Mouse (Mus musculus) small intestine, adult 2 months (tissue): ENCODE data around the gene Il10ra. TPM values are rescaled to one million over a fixed set of nuclear protein-coding genes. Genes with fewer than 3 reads are reported as not detected.

Source experiments
- H3K27ac ChIP-seq: fragments of 200-500 bp; 2 replicates; pipeline ENCODE4 v1.5.1; 2012; ENCODE audit warnings: low read depth, low read length, control low read depth, inconsistent platforms; ENCODE audit not compliant: insufficient read depth
- H3K27me3 ChIP-seq: fragments of 200-500 bp; 2 replicates; pipeline ENCODE4 v1.6.1; 2012; ENCODE audit warnings: mild to moderate bottlenecking, moderate library complexity, low read length, inconsistent platforms; ENCODE audit not compliant: control insufficient read depth, insufficient read depth
- H3K36me3 ChIP-seq: fragments of 200-500 bp; 2 replicates; pipeline ENCODE4 v1.6.1; 2012; ENCODE audit warnings: mild to moderate bottlenecking, low read length, control low read depth, inconsistent platforms; ENCODE audit not compliant: control insufficient read depth, insufficient read depth
- H3K4me1 ChIP-seq: fragments of 200-500 bp; 2 replicates; pipeline ENCODE4 v1.6.1; 2012; ENCODE audit warnings: low read length, inconsistent platforms, mixed read lengths; ENCODE audit not compliant: control insufficient read depth, insufficient read depth, insufficient read length
- H3K4me3 ChIP-seq: fragments of 200-500 bp; 2 replicates; pipeline ENCODE4 v1.5.1; 2012; ENCODE audit warnings: low read depth, mild to moderate bottlenecking, control low read depth, inconsistent platforms, low read length, moderate library complexity
- CTCF ChIP-seq: fragments of 200-500 bp; IDR thresholded peaks from 2 replicates; pipeline ENCODE4 v1.5.1; 2012; ENCODE audit warnings: low read depth, mild to moderate bottlenecking, control low read depth, inconsistent platforms, low read length, moderate library complexity, mixed read lengths; ENCODE audit not compliant: insufficient replicate concordance, insufficient read length; ENCODE audit errors: extremely low read depth
- POLR2A ChIP-seq: fragments of 200-500 bp; IDR thresholded peaks from 2 replicates; pipeline ENCODE4 v1.6.1; 2012; ENCODE audit warnings: low read depth, mild to moderate bottlenecking, control low read depth, inconsistent platforms, low read length, moderate library complexity
- WGBS: fragments of 180-500 bp; shearing (Covaris S2); methylation state at CpG from one replicate; pipeline ENCODE4 v1.1.7; 2018; 5-methylcytosine and 5-hydroxymethylcytosine counted together
- polyA plus RNA-seq: library from polyadenylated mRNA; depleted of rRNA; stranded (reverse); fragments of >200 nt; gene quantifications from 2 replicates; pipeline ENCODE4 v1.2.3, GENCODE M21; 2012

The Il10ra gene
- polyA plus RNA-seq, 1 experiment, result 3.3 TPM

- Histone ChIP-seq H3K27me3 (no peaks in the 10 kb centered on the region), H3K36me3 (no peaks in the 10 kb centered on the region), H3K27ac (peak overlapping the region; percentile 65), H3K4me3 (peak overlapping the region; percentile 54), H3K4me1 (peaks cover 6% of the 10 kb centered on the region)
- peak; percentile 33; the same call in 1 of the 2 replicates for TF ChIP-seq POLR2A
- peak; percentile 94 for TF ChIP-seq CTCF
- WGBS, result 4% methylated on average over 20 of the region's 20 CpGs
Measured at GRCm38 (mm10) chr9:45300422-45301104, 31.6 kb upstream of the Il10ra start.

- Histone ChIP-seq H3K36me3 (no peaks in the 10 kb centered on the region), H3K27me3 (no peaks in the 10 kb centered on the region), H3K4me3 (no peak overlapping the region), H3K27ac (peak overlapping the region; percentile 23; the same call in 1 of the 2 replicates), H3K4me1 (peaks cover 8% of the 10 kb centered on the region)
- TF ChIP-seq CTCF (peak; percentile 80; the same call in 1 of the 2 replicates), POLR2A (no peak)
- 80% methylated on average over 11 of the region's 11 CpGs for WGBS
Measured at GRCm38 (mm10) chr9:45299231-45300006, 30.5 kb upstream of the Il10ra start.

- H3K4me1 ChIP-seq, result peaks cover 4% of the 10 kb centered on the region
- H3K4me3 ChIP-seq, result no peak overlapping the region
- TF ChIP-seq POLR2A (no peak), CTCF (no peak)
- no peaks in the 10 kb centered on the region for H3K27me3 ChIP-seq
- H3K27ac ChIP-seq, result peak overlapping the region; percentile 52; the same call in 1 of the 2 replicates
- no peaks in the 10 kb centered on the region for H3K36me3 ChIP-seq
- whole genome bisulfite sequencing, result 21% methylated on average over 10 of the region's 10 CpGs
Measured at GRCm38 (mm10) chr9:45294210-45295011, 25.5 kb upstream of the Il10ra start.

- H3K27me3 ChIP-seq, result no peaks in the 10 kb centered on the region
- no peak overlapping the region for H3K27ac ChIP-seq
- WGBS, result 79% methylated on average over 11 of the region's 11 CpGs
- TF ChIP-seq POLR2A (no peak), CTCF (no peak)
- H3K36me3 ChIP-seq, result no peaks in the 10 kb centered on the region
- H3K4me1 ChIP-seq, result peaks cover 4% of the 10 kb centered on the region; the same call in 1 of the 2 replicates
- H3K4me3 ChIP-seq, result no peak overlapping the region
Measured at GRCm38 (mm10) chr9:45291481-45292168, 22.7 kb upstream of the Il10ra start.

- Histone ChIP-seq H3K4me1 (peaks cover 5% of the 10 kb centered on the region; the same call in 1 of the 2 replicates), H3K36me3 (no peaks in the 10 kb centered on the region), H3K4me3 (no peak overlapping the region), H3K27me3 (no peaks in the 10 kb centered on the region), H3K27ac (no peak overlapping the region)
- 73% methylated on average over 5 of the region's 5 CpGs for WGBS
- TF ChIP-seq POLR2A, result no peak
- no peak for TF ChIP-seq CTCF
Measured at GRCm38 (mm10) chr9:45282466-45282865, 13.5 kb upstream of the Il10ra start.

GRCm38 (mm10) chr9:45280891-45281290 is 11.9 kb upstream of the Il10ra start:
- H3K4me1 ChIP-seq, result peaks cover 5% of the 10 kb centered on the region; the same call in 1 of the 2 replicates
- no peak overlapping the region for H3K4me3 ChIP-seq
- no peak for TF ChIP-seq POLR2A
- TF ChIP-seq CTCF, result no peak
- no peak overlapping the region for H3K27ac ChIP-seq
- H3K36me3 ChIP-seq, result no peaks in the 10 kb centered on the region
- 77% methylated on average over 3 of the region's 3 CpGs for whole genome bisulfite sequencing
- H3K27me3 ChIP-seq, result no peaks in the 10 kb centered on the region
